Mouse (Mus musculus) stomach, embryonic 16.5 days (tissue): Measurements from ENCODE around the gene Gm43720. TPM values are rescaled to one million over a fixed set of nuclear protein-coding genes. Genes with fewer than 3 reads are reported as not detected.
"Not testable (repeated sequence)": the region's sequence is repeated elsewhere in the genome, so short reads cannot be mapped to it uniquely, and the experiment has no call there.

Experiments
- ATAC-seq: fragments of 200-750 bp; cut with Nextera tagmentation; 2 replicates; pipeline ENCODE4 v1.8.0; 2017; ENCODE audit warnings: moderate number of reproducible peaks, moderate TSS enrichment; ENCODE audit not compliant: insufficient read depth, low FRiP score
- H3K27ac ChIP-seq: fragments of 300-500 bp; sonication (generic); 2 replicates; pipeline ENCODE4 v1.5.1; 2014; ENCODE audit warnings: low read length
- H3K27me3 ChIP-seq: fragments of 300-500 bp; sonication (generic); 2 replicates; pipeline ENCODE4 v1.6.1; 2014; ENCODE audit warnings: low read length, control low read depth, mixed read lengths; ENCODE audit not compliant: control insufficient read depth, insufficient read depth
- H3K36me3 ChIP-seq: fragments of 300-500 bp; sonication (generic); 2 replicates; pipeline ENCODE4 v1.6.1; 2014; ENCODE audit warnings: low read length; ENCODE audit not compliant: control insufficient read depth, insufficient read depth
- H3K4me1 ChIP-seq: fragments of 300-500 bp; sonication (generic); 2 replicates; pipeline ENCODE4 v1.6.1; 2014; ENCODE audit warnings: low read length, control low read depth, mixed read lengths; ENCODE audit not compliant: control insufficient read depth, insufficient read depth
- H3K4me2 ChIP-seq: fragments of 300-500 bp; sonication (generic); 2 replicates; pipeline ENCODE4 v1.6.1; 2014; ENCODE audit warnings: low read depth, low read length, mixed read lengths
- H3K4me3 ChIP-seq: fragments of 300-500 bp; sonication (generic); replicated peaks from 2 replicates; pipeline ENCODE4 v1.5.1; 2014; ENCODE audit warnings: mild to moderate bottlenecking, low read length
- H3K9ac ChIP-seq: fragments of 300-500 bp; sonication (generic); 2 replicates; pipeline ENCODE4 v1.6.1; 2014; ENCODE audit warnings: low read length
- H3K9me3 ChIP-seq: fragments of 300-500 bp; sonication (generic); replicated peaks from 2 replicates; pipeline ENCODE4 v1.6.1; 2016; ENCODE audit warnings: low read length, control low read depth; ENCODE audit not compliant: control insufficient read depth
- WGBS: fragments of 180-500 bp; shearing (Covaris S2); extraction: QIAGEN DNeasy Blood & Tissue Kit; methylation state at CpG from one replicate; pipeline ENCODE4 v1.1.7; 2014; 5-methylcytosine and 5-hydroxymethylcytosine counted together
- polyA plus RNA-seq: library from polyadenylated mRNA; unstranded; fragments of >200 nt; fragmentation: Nextera tagmentation; extraction: Ambion mirVana; gene quantifications from 2 replicates; pipeline ENCODE4 v1.2.1, GENCODE M21; 2015

Gm43720 gene
- polyA plus RNA-seq, 1 experiment from 2014 or later = 0.13 TPM

GRCm38 (mm10) chr5:138229511-138229910 is 50.2 kb downstream of the Gm43720 start:
- ATAC-seq = no peak
- no peaks in the 10 kb centered on the region for H3K4me1 ChIP-seq

DNA sequence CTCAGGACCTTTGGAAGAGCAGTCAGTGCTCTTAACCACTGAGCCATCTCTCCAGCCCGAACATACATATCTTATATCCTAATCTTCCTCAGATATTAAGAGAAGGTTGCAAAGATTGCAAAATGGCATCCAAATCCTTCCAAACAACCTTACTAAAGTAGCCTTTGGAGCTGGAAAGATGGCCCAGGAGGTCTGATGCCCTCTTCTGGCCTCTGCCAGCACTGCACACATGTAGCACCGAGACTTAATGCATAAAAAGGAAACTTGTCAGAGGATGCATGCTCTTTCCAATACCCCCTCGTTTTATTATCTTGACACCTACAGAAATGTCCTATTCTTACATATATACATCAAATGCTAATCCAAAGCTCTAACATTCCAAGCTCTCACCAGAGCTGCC is 51.7 kb downstream of the Gm43720 start:
- WGBS = 59% methylated on average over 3 of the region's 3 CpGs
- no peak overlapping the region for H3K27ac ChIP-seq
- H3K27me3 ChIP-seq = no peaks in the 10 kb centered on the region
- no peak for ATAC-seq
- no peak overlapping the region for H3K9ac ChIP-seq
- H3K4me3 ChIP-seq = no peak overlapping the region
- H3K9me3 ChIP-seq = no peaks in the 10 kb centered on the region
- H3K36me3 ChIP-seq = no peaks in the 10 kb centered on the region
- no peak overlapping the region for H3K4me2 ChIP-seq
- H3K4me1 ChIP-seq = no peaks in the 10 kb centered on the region

More at GRCm38 (mm10) chr5:138229511-138229910, 50.2 kb downstream of the Gm43720 start:
- H3K4me2 ChIP-seq = no peak overlapping the region
- no peaks in the 10 kb centered on the region for H3K9me3 ChIP-seq
- no peaks in the 10 kb centered on the region for H3K27me3 ChIP-seq
- no peaks in the 10 kb centered on the region for H3K36me3 ChIP-seq
- no peak overlapping the region for H3K9ac ChIP-seq
- H3K27ac ChIP-seq = no peak overlapping the region
- no peak overlapping the region for H3K4me3 ChIP-seq
- WGBS = 88% methylated on average over 3 of the region's 3 CpGs

DNA sequence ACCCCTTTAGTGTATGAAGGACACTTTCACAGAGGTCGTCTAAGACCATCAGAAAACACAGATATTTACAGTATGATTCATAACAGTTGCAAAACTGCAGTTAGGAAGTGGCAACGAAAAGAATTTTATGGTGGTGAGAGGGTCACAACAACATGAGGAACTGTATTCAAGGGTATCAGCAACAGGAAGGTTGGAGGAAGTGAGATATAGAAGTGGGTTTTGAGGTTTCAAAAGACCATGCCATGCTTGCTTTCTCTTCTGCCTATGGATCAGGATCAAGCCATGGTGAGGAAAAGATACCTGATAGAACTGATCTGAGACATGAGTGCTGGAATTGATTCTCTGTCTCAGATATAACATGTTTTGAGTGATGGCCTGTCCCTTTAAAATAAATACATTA is 52.4 kb downstream of the Gm43720 start:
- Histone ChIP-seq H3K27ac (no peak overlapping the region), H3K9me3 (no peaks in the 10 kb centered on the region), H3K4me2 (no peak overlapping the region), H3K36me3 (no peaks in the 10 kb centered on the region), H3K27me3 (no peaks in the 10 kb centered on the region), H3K9ac (no peak overlapping the region), H3K4me3 (no peak overlapping the region), H3K4me1 (no peaks in the 10 kb centered on the region)
- no peak for ATAC-seq
- WGBS = 71% methylated on average over 2 of the region's 2 CpGs

DNA sequence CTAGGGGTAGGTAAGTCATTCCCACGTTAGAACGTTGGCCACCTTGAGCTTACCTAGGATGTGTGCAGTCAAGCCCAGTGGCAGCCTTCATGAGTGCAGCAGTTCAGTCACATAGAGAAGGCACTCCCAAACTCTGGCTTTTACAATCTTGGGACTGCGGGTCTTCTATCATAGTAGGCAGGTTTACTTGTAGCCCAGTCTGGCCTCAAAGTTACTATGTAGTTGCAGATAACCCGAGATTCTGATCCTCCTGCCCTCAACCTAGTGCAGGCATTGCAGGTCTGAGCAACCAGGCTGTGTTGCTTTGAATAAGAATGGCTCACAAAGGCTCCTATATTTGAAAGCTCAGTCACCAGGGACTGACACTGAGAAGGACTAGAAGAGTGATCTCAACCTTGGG is 53.3 kb downstream of the Gm43720 start:
- Histone ChIP-seq H3K4me3 (no peak overlapping the region), H3K9ac (no peak overlapping the region), H3K9me3 (no peaks in the 10 kb centered on the region), H3K4me1 (no peaks in the 10 kb centered on the region), H3K27ac (no peak overlapping the region), H3K36me3 (no peaks in the 10 kb centered on the region), H3K4me2 (no peak overlapping the region), H3K27me3 (no peaks in the 10 kb centered on the region)
- 69% methylated on average over 4 of the region's 4 CpGs for whole genome bisulfite sequencing
- no peak for ATAC-seq

DNA sequence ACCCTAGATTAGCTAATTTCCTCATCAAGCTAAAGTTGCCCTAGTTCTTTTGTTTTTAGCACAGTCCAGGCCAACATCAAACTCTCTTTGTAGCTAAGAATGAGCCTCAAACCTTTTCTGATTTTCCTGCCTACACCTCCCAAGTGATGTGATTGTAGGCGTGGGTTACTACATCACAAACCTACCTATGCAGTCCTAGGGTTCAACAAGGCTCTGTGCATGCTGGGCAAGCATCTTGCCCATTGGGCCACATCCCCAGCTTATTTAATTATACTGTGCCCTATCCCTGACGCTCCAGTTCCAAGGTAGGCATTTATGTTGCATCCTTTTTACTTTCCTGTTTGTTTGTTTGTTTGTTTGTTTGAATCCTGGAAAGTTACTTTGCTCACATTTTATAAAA is 54.1 kb downstream of the Gm43720 start, which contains the start of gene Nxpe5:
Gene Nxpe5, plus strand, starts transcription at position 199 of the 400 bp plus-strand sequence.
- Histone ChIP-seq H3K27me3 (no peaks in the 10 kb centered on the region), H3K4me3 (no peak within 1 kb of the TSS), H3K9ac (no peak within 1 kb of the TSS), H3K4me2 (no peak within 1 kb of the TSS), H3K27ac (no peak within 1 kb of the TSS), H3K36me3 (no peaks in the 10 kb centered on the region), H3K9me3 (no peaks in the 10 kb centered on the region), H3K4me1 (no peaks in the 10 kb centered on the region)
- 48% methylated on average over 2 of the region's 2 CpGs for WGBS
- ATAC-seq = no peak

- Histone ChIP-seq H3K9ac (no peak overlapping the region), H3K27ac (no peak overlapping the region), H3K4me2 (no peak overlapping the region), H3K9me3 (no peaks in the 10 kb centered on the region), H3K36me3 (no peaks in the 10 kb centered on the region), H3K4me3 (no peak overlapping the region), H3K4me1 (no peaks in the 10 kb centered on the region), H3K27me3 (no peaks in the 10 kb centered on the region)
- 49% methylated on average over 3 of the region's 3 CpGs for WGBS
- ATAC-seq = no peak
Measured at GRCm38 (mm10) chr5:138223287-138223686, 56.5 kb downstream of the Gm43720 start.

DNA sequence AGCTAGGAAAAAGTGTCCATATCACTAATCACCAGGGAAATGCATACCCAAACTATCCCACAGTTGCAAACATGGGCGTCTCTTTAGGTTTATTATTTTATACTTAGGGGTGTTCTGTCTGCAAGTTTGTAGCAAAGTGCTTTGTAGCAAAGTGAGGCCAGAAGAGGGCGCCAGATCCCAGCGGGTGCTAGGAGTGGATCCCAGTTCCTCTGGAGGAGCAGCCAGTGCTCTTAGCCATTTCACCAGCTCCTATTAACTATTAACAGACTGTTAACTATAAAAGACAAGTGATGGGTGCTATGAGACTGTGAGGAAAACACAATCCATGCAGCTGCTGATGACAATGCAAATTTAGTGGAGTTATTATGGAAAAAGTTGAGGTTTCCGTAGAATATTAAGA is 57.6 kb downstream of the Gm43720 start:
- no peaks in the 10 kb centered on the region for H3K36me3 ChIP-seq
- WGBS = 22% methylated on average over 4 of the region's 4 CpGs

DNA sequence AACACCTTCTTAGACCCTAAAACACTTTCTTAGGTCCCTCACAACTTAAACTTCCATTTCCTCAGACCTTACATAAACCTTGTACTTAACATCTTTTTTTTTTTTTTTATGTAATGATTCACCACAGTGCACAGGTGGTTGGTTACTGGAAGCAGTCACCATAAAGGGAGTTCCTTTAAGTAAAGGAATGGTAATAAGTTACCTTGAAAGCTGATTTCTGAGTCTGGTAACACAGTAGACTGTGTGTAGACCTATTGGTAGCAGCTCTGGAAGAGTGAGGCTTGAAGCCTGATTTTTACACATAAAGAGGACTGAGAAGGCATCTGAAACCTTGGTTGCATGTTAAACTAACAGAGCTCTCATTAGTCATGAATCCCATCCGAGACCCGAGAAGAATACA is 59.9 kb downstream of the Gm43720 start:
- no peaks in the 10 kb centered on the region for H3K4me1 ChIP-seq
- H3K4me2 ChIP-seq = no peak overlapping the region
- no peaks in the 10 kb centered on the region for H3K27me3 ChIP-seq
- H3K36me3 ChIP-seq = no peaks in the 10 kb centered on the region
- peaks cover 3% of the 10 kb centered on the region; the same call in 1 of the 2 replicates for H3K9me3 ChIP-seq
- H3K9ac ChIP-seq = no peak overlapping the region
- H3K4me3 ChIP-seq = no peak overlapping the region
- no peak for ATAC-seq
- no peak overlapping the region for H3K27ac ChIP-seq
- WGBS = 46% methylated on average over 2 of the region's 2 CpGs

More for the DNA sequence above, 57.6 kb downstream of the Gm43720 start:
- Histone ChIP-seq H3K9me3 (no peaks in the 10 kb centered on the region), H3K4me1 (no peaks in the 10 kb centered on the region), H3K27me3 (no peaks in the 10 kb centered on the region), H3K4me3 (no peak overlapping the region), H3K4me2 (no peak overlapping the region), H3K27ac (no peak overlapping the region), H3K9ac (no peak overlapping the region)
- no peak for ATAC-seq

DNA sequence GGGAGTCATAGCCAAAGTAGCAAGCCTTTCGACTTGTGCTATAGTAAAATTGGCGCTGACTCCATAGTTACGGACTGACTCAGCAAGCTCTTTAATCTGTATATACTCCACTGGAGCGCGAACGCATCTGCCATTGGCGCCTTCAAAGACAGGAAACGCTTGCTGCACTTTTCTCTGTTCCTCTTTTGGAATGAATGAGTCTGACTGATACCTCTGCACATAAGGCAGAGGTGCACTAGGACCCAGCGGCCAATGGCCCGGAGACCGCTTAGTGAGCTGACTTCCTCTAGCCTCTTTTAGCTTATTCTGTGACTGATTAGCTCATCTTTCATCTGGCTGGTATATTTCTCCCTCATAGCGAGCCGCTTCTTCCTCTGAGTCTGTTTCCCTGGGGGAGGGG is 63.1 kb downstream of the Gm43720 start:
- not testable (repeated sequence) for H3K9ac ChIP-seq, H3K4me2 ChIP-seq, H3K27ac ChIP-seq, H3K27me3 ChIP-seq, H3K4me1 ChIP-seq, ATAC-seq, H3K9me3 ChIP-seq, H3K36me3 ChIP-seq, H3K4me3 ChIP-seq
- 95% methylated on average over 13 of the region's 13 CpGs for WGBS
